Mouse (Mus musculus): ENCODE measurements at regions not wholly inside any gene's neighbourhood (a gene's known extent, or its start where the extent isn't known, plus 50 kb on each side); places are given as distances from the start of the nearest gene placed in this dataset.

DNA sequence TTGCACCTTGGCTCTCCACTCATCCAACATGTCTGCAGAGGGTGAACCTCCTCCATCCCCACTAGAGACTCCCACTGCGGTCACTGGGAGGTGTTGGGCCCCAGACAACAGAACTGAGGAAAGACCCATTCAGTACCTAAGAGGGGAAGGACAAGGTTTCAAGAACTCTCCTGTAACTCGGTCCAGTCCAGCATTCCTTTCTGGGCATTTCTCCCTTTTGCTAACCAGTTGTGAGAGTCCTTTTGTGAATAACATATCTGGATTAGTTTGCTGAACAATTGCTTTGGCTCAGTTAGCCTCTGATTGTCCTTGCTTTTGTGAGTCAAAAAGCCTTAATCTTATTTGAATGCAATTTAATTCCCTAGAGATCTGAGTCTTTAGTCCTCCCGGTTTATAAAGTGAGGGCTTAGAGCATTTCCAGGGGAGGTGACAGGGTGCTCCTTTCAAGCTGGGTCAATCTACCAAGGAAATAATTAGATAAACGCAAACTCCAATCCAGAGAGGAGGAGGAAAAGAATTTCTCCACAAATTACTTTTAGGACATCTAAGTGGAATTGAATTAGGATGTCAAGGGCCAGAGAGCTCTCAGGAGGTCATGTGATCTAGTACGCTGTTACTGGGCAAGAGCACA lies 151.6 kb upstream of the Adamts9 start:
- no peak for DNase-seq

DNA sequence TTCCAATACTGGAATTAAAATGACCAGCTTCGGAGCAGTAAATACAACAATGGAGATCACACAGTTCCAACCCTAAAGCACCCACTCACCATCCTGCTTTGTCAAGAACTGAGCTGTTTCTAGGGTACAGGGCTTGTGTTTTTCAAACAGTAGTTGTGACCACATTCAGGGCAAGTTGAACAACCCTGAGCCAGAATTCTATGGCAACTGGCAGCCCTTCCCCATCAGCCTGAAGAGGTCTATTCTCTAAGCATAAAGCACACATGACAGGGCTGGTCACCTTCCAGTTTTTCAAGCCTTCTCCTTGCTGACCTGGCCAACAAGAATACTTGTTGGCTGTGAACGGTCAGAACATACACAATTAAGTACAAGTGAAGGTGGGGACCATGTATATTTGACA lies 150.5 kb upstream of the Adamts9 start:
- no peak for DNase-seq

DNA sequence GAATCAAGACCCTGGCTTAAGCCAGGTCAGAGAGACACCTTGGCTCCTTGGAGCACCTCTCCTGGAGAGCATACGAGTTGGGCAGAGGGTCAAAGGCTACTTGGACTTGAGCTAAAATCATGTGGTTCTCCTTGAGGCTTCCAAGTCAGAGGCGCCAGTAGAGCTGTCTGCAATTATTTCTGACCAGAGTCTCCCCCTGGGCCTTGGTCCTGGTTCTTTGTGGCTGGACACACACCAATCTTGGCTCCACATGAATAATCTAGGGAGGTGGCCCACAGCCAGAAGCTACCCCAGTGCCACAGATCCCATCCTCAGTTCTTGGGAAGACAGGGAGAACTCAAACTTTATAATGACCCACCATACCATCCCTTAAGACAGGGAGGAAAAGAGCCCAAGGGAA lies 144.0 kb upstream of the Adamts9 start:
- peak; percentile 8 for DNase-seq

DNA sequence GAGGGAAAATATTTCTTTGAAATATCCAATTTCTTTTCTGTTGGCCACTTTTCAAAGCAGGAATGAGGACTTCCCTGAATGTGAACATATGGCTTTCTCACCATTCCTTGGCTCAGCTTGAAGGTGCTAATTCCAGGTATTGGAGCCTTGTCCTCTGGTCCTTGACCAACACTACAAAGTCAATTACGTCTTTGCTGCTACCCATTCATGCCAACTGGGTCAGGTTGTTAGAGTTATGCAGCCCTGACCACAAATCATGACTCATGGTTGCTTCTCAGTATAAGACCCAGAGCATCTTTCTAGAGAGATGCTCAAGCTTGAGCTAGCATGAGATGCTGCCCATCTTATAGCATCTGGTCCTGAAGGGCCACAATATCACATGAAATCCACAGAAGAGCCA lies 141.0 kb upstream of the Adamts9 start:
- no peak for DNase-seq

DNA sequence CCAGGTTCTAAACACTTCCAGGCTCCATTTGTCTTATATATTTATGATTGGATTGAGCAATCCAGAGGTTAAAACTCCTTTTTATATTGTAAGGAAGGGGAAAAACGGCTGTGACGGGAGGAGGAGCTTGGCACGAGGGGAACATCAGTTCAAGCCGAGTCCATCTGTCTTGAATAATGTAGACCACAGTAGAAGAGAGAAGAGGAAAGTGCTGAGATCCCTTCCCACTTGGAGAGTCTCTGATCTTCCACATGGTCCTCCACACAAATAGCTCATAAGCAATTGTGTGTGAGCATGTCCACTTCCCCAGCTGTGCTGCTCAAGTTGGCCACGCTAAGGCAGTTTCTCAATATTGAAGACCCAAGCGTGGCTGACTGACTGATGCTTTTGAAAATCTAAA lies 140.4 kb upstream of the Adamts9 start:
- no peak for DNase-seq

DNA sequence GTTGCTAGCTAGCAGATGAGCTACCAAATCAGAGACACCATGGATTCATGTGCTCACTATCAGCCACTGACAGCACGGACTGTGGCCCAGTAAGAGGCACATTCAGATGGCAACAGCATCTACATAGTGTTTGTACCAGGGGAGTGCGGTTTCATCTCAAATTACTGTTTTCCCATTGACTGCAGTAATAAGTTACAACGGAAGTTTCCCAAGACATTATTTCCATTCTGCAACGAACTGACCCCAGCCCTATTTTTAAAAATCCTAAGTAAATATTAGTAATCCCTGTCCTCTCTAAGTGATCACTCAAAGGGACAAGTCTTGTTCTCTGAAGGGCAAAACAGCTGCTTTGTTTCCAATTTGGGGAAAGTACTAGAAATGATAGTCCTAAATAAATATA lies 138.9 kb upstream of the Adamts9 start:
- no peak for DNase-seq

DNA sequence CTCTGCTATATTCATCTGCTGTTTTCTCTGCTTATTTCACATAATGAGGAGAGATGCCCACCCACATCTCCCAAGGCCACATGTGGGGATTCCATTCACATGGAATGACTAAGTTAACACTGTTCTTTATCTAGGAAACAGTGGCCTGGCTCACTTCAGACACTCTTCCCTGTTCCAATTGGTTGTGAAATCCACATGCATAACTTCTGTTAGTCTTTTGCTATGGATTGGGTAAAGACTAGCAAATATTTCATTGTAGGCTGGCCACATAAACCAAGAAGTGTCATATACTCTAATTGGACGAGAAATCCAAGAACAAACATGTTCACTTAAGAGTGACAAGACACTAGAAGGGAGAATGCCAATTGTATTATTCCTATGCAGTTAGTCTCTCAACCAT lies 133.4 kb upstream of the Adamts9 start:
- DNase-seq, result no peak

DNA sequence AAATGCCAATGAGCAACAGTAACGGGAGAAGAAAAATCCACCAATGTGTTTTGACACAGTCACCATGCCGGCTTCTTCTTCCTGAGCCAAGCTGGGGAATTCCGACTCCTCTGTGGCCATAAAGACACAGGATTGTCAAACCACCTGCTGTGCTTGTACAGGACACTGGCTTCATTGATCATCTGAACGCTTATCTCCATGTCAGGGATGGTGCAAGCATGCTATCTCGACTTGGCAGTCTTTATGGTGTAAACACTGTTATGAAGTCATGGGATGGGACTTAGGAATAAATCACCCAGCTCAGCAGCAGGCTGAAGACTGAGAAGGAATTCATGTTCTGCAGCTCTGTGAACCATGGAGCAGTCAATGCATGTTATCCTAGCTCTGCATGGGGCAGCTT lies 132.6 kb upstream of the Adamts9 start:
- no peak for DNase-seq

DNA sequence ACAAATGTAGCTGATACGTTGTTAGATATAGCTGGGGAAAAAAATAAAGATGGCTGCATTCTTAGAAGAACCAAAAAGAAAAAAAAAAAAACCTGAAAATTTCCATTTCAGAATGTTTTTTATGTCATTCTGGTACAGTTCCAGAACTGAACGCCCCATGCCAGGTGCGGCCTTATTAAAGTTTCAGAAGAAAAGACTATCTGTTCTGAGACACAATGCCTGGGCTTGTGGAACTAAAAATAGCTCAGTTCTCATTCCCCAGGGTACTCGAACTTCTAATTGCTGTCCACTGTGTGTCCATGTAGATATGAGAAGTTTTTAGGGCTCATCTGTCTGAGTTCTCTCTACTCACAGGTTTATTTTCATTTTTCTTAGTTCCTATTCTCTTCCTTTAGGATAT lies 131.7 kb upstream of the Adamts9 start:
- DNase-seq, result no peak

DNA sequence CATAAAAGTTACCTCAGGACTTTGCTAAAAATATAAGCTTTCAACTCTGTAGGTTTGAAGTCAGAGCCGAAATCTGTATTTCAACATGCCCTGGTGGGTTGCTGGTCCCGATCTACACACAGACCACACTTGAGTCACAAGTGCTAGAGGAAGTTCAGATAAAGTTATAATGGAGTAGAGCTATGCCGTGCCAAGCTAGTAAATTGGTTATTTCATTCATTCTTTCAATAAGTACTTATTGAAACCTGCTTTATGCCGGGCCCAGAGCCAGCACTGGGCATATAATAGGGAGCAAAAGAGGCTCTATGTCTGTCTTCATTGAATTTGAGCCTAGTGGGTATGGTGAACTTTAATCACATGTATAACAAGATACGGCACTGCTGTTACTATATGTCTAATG lies 127.6 kb upstream of the Adamts9 start:
- no peak for DNase-seq

DNA sequence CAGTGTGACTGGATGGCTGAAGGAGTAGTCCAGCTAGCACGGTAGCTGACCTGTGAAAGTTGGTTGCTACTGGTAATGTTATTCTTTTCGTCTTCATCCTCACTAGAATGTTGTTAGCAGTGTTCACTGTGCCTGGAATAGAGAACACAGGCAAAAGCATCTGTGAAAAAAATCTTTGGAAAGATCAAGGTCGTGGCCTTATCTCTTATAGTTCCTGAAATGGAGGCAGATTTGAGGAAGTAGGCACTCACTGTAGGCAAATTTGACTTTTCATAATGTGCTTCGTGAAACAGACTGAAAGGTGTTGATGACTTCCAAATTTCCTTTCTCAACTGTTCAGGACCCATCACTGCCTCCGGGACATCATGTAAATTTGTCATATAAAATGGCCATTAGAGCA lies 124.5 kb upstream of the Adamts9 start:
- DNase-seq, result no peak

DNA sequence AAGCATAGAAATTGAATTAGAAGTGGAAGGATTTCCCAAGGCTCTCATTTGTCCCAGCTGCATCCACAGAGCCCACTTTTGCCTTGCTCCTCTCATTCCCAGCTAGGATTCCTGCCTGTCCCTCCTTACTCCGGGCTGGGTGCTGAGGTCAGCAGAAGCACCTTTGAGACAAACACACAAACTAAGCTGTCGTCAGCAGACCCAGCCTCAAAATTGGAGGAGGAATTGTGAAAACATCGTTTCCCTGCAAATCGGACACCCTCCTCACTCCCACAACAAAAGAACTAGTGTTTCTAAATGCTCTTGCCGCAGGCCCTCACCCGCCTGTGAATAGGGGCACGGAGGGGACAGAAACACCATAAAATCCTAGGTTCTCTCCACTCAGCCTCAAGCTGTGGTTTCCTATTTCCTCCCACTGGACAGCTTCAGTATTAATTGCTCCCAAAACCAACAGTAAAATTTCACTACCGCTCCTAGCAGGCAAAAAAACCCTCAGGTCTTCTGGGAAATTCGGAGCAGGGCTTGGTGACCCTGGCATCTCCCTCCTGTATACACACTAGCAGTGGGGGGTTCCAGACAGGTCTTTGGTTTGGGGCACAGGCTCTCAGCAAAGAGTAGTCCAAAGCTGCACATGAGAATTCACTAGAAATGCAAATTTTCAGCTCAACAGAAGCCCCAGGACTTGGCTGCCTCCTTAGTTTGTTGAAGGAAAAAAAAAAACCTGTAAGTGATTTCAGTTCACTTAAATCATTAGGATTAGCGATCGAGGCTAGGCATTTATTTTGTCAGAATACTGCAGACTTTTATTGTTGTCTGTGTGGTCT lies 123.5 kb upstream of the Adamts9 start:
- no peak for DNase-seq

DNA sequence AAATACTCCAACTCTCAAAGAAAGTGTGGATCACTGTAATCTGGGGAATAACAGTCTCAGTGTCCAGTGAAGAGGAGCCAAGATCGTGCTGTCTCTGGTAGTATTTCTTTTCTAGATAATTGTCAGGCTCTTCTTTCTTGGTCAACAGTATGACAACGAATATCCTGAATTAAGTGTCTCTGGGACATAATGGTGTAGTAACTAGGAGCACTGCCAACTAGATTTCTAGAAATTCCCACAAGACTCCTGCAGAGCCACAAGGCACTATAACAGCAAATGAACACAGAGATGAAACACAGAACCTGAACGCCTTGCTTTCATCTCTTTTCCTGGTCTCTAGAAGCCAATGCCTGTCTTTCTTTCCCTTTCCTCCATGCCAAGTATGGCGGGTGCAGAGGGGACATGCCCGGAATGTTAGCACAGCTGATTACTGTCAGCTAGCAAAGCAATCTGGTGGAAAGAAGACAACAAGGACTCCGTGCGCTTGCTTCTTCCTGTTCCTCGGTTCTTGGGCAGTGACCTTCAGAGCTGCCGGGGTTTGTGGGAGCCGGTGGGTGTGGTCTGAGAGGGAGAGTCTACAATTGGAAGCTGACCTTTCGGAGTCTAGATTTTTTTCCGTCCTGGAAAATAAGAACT lies 122.7 kb upstream of the Adamts9 start:
- peak; percentile 7 for DNase-seq

DNA sequence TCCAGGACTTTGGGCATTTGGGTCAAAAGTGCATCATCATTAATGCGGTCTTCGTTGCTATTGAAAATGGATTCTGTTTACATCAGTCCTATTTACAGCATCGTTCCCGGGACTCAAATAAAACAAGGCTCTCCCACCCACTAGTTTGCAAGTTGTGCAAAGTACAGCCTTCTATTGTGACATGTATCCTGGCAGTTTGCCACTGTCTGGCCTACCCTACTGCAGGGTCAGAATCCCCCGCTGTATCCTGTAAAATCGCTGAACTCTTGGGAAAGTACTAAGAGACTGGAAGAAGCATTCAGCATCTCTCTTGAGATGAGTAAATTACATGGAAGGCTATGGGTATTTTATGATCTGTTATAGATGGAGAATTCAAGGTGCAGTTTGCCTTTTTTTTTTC lies 122.1 kb upstream of the Adamts9 start:
- DNase-seq, result no peak

DNA sequence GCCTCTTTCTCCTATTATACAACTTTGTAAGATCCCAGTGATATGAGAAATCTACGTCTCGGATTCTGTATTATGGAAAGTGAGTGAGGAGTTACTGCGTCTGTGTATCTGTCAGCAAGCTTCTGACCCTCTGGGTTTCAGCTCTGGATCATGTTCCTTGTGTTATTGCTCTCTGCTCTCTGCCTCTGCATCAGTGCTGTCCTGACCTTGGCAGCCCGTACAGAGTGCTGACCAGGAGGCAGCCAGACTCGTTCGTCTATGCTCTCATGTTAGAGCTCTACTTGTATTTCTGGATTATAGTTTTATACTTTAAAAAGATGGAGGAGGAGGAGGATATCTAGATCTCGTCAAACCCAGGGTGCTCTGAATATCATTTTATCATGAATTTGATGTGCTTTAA lies 121.1 kb upstream of the Adamts9 start:
- no peak for DNase-seq

DNA sequence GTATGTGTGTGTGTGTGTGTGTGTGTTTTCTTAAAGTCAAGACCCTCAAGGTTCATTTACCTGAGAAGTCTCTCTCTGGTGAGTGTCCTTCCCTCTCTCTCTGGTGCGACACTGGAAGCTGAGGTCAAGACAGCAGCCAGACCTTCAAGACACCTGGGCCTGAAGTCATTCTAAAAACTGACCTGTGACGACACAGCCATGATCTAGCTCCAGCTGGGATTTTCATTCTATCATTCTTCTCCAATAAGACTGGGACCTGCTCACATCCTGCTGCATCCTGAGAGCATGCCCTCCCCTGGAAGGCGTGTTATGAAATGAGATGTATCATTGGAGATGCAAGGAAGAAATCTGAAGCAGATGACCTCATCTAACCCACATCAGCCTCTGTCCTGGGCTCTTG lies 118.4 kb upstream of the Adamts9 start:
- DNase-seq, result no peak

DNA sequence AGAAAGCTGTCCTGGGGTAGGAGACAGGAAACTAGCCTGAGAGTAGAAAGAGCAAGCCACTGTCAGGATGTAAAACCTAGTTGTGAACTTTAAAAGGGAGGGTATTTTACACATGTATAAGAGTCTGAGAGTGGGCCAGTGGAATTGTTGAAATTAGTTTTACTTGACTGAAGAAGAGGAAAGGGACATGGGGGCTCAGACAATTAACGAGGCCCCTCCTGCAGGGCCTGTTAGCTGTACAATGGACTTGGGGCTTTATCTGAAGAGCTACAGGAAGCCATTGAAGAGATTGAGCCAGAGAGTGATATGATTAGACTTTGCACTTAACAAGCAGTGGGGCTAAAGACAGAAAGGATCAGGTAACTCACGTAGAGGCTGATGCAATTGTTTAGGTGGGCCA lies 102.2 kb upstream of the Adamts9 start:
- DNase-seq, result no peak

DNA sequence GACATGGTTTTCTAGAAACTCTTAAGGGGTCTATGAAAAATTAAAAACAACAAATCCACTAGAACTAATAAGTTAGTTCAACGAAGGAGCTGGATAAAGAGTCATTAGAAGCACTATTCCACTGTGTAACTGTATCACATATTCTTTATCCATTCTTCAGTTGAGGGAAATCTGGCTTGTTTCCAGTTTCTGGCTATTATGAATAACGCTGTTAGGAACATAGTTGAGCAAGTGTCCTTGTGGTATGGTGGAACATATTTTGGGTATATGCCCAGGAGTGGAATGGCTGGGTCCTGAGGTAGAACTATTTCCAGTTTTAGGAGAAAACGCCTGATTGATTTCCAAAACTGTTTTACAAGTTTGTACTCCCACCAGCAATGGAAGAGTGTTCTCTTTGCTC lies 97.7 kb upstream of the Adamts9 start:
- no peak for DNase-seq

DNA sequence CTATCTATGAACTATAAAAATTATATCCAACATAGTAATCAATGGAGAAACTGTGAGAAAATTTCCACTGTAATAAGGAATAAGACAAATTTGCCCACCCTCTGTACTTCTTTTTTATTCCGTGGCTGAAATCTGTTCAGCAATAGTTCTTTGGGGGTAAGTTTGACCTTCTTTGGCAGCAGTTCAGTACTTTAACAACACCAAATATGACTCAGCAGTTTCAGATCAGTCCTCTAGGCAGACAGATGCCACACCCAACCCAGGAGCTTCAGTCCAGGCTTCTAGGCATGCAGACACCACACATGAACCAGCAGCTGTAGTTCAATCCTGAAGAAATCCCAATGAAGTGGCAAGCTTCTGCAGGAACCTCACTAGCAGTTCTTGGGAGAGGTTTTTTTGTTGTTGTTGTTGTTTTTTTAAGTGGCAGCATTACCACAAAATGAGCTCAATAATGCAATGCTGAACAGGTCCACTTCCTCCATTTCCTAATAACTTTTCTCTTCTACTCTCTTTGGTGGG lies 88.6 kb upstream of the Adamts9 start:
- DNase-seq, result no peak

DNA sequence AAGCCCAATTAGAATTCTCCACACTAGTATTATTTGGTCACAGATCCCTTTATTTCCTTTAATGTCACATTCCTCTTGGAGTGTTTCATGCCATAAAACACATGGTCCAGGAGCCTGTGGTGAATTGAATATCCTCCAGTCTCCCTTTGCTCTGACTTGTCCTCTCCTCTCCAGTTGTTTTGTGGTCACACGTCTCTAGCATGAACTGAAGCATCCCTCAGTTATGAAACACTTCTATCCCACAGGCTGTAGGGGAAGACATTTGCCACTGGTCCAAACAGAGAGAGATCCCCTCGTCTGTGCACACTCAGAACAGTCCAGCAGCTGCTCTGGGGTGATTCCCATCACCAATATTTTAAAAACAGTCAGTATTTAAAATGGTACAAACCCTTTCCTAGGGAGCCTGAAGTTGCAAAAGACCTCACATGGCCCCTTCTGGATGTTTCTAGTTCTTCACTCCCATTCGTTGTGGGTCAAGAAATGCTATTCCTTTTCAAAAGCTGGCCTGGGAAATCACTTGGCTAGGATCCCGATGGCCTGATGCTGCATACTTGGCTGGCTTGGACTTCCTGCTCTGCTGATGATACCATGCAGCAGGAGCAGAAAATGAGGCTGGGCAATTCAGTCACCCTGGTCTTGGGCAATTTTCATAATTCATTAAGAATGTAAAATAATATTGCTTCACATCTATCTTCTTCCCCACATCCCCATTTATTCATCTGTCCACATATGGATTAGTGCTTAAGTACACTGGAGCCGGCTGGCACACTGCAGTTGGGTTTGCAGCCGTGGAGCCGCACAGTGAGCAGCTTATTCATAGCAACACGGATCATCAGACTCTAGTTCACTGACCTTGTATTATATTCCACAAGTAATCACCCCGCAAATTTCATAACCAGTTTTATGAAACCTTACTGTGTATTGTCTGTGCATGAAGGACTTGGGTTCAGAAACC lies 83.1 kb upstream of the Adamts9 start:
- DNase-seq, result no peak

DNA sequence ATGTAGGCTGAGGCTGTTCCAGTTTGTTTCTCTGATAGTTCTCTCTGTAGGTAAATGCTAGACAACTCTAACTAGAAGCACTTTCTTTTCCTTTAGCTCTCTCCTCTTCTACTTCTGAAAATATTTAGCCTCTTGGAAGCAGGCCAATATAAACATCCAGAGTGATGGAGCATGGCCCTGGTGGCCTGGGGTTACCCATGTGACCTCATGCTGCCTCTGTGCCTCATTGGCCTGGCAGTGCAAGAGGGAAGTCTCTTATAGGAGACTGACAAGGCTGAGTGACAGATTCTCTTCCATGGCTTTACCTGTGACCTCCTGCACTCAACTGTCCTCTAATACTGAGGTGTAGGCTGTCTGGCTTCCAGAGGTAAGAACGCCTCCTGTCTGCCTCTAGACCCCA lies 71.2 kb upstream of the Adamts9 start:
- no peak for DNase-seq

DNA sequence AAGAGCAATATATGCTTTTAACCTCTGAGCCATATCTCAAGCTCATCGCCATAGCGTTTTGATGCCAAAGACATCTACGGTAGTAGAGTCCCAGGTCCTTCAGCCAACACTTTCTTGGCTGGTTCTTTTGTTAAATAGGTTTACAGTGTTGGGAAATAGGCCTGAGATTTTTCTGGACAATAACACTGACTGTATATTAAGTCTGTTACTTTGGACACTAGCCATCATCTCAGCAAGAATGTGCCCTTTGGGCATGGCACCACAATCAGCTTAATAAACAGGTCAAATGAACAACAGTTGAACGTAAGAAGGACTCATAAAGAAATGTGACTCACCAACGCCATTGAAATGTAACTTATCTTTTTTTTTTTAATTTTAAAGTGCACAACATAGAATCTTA lies 68.6 kb upstream of the Adamts9 start:
- no peak for DNase-seq

Measured in right cerebral cortex, adult 18-20 months (tissue).